Mouse (Mus musculus) megakaryocyte, adult 5-6 weeks (primary cell): ENCODE measurements around the gene Far1. TPM values are rescaled to one million over a fixed set of nuclear protein-coding genes. Genes with fewer than 3 reads are reported as not detected.
A peak's percentile ranks its signal among the peaks of the same experiment; 100 is the strongest.

Experiments
- ATAC-seq: 2 replicates; pipeline ENCODE4 v1.8.0; 2016; ENCODE audit warnings: mild to moderate bottlenecking, inconsistent platforms; ENCODE audit not compliant: poor library complexity, severe bottlenecking
- total RNA-seq, 2 experiments: library from RNA; stranded (forward) in 1 of 2; stranded (reverse) in 1 of 2; fragments of 153-499, 151-499 nt in 1 of 2; fragments of 221-1000, 200-1000 nt in 1 of 2; gene quantifications; 2 replicates each; pipeline versions ENCODE4 v1.2.3 to v1.2.4; 2015 to 2017

Gene Far1
- total RNA-seq (2015) (228 and 233 TPM in 2 replicates), total RNA-seq (2017) (225 and 231 TPM in 2 replicates)

- ATAC-seq, result peak; percentile 80
These were observed at the start of gene Far1 for GRCm38 (mm10) chr7:113513286-113513962. Gene Far1, plus strand, starts transcription at chr7:113513834.

DNA sequence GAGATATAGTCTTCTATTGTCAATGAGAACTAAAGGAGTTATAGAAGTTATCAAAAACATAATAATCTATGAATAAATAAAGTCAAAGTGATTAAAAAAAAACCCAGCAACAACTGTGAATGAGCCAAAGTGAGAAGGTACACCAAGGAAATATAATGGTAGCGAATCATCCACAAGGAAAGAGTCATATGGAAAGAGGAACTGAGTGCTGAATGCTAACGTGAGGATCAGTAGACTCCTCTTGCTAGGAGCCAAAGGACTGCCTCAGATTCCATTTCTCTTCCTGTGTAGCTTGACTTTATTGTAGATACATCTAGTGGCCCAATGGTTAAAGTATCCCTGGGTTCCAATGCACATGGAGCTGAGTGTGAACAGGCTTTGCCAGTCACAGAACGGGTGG is 45.3 kb upstream of the Far1 start:
- 0 out of 2 replicates have a peak, but pooled peaks have one; percentile 33 for ATAC-seq

DNA sequence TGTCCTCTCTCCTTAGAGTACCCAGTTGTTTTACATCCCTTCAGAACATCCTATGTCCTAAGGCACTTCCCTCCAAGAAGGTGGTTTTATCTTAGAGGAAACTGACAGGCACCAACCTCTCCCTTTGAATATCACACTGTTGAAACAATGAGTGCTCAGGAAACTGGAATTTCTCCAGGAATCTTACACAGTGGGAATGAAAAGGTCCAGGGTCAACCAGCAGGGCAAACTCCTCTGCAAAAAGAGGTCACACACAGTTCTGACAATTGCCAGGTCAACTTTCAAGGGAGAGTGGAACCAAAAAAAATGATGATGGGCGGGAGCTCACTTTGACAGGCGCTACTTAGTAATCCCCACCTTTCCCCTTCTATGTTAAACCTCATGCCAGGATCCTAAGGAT is 43.0 kb upstream of the Far1 start:
- no peak for ATAC-seq

- no peak for ATAC-seq
These were observed 42.0 kb upstream of the Far1 start for GRCm38 (mm10) chr7:113471653-113472052.

DNA sequence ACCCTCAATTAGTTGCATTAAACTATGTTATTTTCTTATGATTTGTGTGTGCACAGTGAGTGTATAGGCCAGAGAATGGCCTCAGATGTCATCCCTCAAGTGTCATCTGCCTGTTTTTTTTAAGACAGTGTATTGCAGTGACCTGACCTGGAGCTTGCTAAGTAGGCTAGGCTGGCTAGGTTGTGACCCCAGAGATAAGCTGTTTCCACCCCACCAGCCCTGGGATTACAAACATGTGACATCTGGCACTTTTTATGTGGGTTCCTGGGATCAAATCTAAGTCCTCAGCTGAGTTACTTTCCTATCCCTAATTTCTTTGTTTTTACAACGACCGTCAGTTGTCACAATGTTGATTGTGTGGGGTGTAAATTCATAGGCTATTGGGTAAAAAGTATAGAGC is 17.8 kb upstream of the Far1 start:
- no peak for ATAC-seq

DNA sequence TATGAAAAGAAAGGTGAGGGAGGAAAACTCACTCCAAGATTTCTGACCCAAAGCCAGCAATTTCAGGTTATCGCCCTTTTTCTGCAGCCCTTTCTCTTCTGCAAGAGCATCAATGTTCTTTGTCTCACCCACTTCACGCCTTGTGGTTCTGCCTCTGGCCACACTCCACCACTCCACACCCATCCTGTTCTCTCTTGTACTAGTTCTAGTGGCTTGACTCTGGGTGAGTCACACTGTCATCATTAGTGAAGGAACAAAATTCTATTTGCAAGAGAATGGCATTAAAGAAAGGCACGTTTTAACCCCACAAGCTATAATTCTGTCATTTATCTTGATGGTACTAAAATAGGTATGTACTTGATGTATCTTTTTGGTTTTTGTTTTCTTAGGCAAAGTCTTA is 15.2 kb upstream of the Far1 start:
- peak; percentile 87 for ATAC-seq

GRCm38 (mm10) chr7:113499821-113500220 is 13.8 kb upstream of the Far1 start:
- ATAC-seq, result peak; percentile 88

- no peak for ATAC-seq
These were observed 11.2 kb upstream of the Far1 start for GRCm38 (mm10) chr7:113502453-113502852.

DNA sequence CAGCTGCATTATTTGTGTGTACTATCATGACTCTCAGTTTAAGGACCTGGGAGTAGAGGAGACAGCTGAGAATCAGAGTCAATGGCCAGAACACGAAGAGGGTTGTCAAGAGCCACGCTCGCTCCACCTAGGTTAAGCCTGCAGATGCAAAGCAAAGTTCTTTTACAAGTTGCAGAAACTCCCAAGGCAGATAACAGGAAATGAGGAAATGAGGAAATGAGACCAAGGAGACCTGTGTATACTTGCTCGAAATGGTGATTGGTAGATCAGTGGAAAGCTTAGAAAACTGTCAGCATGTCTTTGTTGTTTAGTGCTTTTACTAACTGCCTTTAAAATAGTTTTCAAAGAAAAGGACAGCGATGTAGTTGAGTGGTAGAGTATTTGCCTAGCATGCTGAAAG is 8.6 kb upstream of the Far1 start:
- peak; percentile 84 for ATAC-seq

DNA sequence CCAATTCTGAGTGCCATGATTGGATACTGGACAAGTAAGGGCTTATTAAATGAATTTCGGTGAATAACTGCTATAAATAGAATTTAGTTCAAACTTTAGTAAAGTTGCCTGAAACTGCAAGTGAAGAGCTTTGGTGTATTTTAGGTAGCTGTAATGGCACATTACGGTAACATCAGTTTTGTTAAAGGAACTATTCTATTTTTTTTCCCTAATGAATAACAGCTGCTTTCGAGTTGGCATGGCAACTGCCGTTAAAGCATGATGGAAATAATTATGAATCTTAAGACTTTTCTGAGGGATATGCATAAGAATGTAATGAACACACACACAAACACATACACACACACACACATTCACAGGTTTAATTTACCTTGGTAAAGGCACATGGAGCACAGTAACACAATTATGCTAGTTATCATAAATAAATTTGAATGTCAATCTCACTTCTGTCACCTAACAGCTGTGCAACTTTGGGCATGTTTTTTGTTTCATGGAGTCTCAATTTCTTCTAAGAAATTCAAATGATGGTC is 8.1 kb upstream of the Far1 start:
- no peak for ATAC-seq

DNA sequence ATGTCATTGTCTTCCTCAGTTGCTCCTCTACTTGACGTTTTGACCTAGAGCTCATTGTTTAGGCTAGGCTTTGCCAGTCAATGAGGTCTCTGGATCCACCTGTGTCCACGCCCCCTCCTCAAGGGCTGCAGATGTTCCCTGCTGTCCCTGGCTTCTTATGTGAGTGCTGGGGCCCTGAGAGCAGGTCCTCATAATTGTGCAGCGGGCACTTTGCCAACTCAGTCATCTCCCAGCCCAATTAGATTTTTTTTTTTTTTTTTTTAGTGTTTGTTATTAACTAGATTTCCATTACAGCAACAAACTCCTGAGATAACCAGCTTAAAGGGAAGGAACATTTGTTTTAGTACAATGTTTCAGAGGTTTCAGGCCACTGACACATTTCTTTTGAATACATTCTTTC is 5.8 kb upstream of the Far1 start:
- ATAC-seq, result no peak

DNA sequence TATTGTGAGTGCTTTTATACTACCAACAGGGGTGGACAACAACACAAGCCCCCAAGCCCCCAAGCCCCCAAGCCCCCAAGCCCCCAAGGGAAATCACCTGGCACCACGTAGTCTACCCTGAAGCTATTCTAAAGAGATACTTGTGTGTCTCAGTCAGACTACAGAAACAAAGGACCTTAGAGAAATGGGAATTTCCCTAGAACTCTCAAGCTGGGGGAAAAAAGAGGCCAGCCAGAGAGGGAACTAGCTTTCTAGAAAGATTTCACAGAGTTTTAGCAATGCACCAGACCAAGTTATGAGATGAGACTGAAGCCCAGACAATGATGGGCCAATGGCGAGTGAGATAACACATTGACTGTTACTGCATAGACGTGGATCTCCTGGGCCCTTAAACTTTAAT is 2.2 kb upstream of the Far1 start:
- no peak for ATAC-seq

- ATAC-seq, result peak; percentile 25
These were observed 928 bp upstream of the Far1 start for GRCm38 (mm10) chr7:113512527-113513285.

DNA sequence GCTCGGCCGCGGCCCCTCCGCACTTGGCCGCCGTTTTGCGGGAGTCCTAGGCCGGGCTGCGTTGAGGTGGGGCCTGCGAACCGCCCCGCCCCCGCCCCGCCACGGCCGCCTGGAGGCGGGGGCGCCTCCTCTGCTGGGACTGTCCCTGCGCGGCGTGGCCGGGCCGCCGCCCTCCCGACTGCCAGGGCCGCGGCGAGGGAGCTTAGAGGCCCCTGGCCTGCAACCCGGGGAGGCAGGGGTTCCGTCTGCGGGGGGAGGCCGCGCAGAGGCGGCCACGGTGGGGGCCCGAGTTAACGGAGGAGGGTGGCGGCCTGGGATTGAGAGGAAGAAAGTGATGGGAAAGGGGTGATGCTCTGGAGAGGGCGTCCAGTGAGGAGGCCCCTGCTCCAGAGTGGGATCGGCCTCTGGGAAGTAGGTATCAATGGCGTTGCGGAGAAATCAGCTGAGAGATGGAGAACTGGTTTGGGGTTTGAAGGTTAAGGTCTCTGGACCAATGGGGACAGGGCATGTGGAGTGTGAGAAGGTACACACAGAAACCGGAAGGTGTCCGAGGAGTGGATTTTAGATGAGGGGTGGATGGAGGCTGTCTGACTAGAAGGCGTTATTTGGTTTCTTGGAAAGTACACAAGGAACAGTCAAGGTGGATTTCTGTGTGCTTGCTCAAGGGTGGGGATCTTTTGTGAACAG is 472 bp downstream of the Far1 start:
- peak; percentile 24 for ATAC-seq

DNA sequence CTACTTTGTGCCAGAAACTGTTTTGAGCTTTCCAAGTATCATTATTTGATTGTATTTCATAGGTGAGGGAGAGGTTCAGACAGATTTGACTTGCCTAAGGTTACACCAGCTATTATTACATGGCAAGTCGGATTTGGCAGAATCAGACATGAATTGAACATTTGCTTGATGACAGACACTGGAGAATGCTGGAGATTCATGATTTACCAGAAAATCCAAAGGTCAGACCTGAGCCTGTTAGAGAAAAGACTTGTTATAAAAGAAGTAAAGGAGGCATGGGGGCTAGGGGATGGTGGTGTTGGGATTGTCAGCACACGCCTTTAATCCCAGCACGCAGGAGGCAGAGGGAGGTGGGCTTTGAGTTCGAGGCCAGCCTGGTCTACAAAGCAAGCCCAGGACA is 2.2 kb downstream of the Far1 start:
- no peak for ATAC-seq

GRCm38 (mm10) chr7:113518419-113518818 is 4.8 kb downstream of the Far1 start:
- peak; percentile 30 for ATAC-seq

DNA sequence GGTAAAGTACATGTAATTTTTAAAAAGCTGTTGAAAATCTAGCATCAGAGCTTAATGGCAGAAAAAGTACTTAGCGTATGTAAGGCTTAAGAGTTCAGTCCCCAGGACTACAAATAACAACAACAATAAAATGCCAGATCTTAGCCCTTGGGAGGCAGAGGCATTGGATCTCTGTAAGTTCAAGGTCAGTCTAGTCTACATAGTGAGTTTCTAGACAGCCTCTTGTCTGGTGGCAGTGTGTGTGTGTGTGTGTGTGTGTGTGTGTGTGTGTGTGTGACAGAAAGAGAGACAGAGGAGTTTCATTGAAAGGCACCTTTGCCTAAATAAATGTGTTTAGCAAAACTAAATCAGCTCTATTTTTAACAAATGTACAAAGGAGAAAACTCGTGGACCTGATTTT is 5.3 kb downstream of the Far1 start:
- no peak for ATAC-seq

GRCm38 (mm10) chr7:113543158-113543557 is 29.5 kb downstream of the Far1 start:
- no peak for ATAC-seq

DNA sequence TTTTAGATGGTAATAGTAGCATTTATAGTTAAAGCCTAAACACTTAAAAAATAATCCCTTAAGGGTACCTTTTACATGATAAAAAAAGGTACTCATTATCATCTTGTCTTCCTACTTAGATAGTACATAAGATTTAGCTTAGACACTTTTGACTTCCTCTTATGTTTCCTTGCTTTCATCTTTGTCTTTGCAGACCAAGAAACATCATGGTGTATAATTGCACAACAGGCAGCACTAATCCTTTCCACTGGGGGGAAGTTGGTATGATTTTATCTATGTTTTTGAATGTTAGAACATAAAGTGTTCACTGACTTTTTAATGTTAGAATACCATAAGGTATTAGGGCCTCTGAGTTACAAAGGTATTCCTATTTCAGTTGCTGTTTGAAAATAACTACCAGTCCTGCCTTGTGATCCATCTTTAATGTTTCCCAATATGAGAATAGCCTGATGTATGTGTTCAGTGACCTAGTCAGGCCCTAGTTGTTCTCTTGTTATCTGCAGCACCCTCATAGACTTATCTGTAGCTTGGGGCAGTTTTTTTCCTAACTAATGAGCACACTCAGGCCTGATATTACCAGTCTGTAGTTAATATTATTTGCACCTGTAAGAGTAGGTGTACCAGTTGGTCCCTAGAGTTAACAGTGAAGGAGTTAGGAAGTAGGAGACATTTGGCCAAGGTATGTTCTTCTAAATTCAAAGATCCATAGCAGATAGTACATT is 38.3 kb downstream of the Far1 start:
- ATAC-seq, result peak; percentile 74

- ATAC-seq, result no peak
These were observed 38.9 kb downstream of the Far1 start for GRCm38 (mm10) chr7:113552508-113552907.

GRCm38 (mm10) chr7:113556138-113556537 is 42.5 kb downstream of the Far1 start:
- peak; percentile 56 for ATAC-seq
